Mouse (Mus musculus): ENCODE measurements around the gene Sbsn. TPM values are rescaled to one million over a fixed set of nuclear protein-coding genes. Genes with fewer than 3 reads are reported as not detected.

Gene Sbsn
- 1.2 and 2.8 TPM in 2 replicates for polyA plus RNA-seq (2015; fragmentation: Nextera tagmentation; extraction: Ambion mirVana)

- Histone ChIP-seq H3K36me3 (peaks cover 41% of the 10 kb centered on the region), H3K9me3 (peaks cover 6% of the 10 kb centered on the region; the same call in 1 of the 2 replicates), H3K4me1 (replicated peaks) (no peaks in the 10 kb centered on the region), H3K4me3 (no peak within 1 kb of the TSS), H3K27ac (replicated peaks) (no peak within 1 kb of the TSS), H3K9ac (no peak within 1 kb of the TSS), H3K4me2 (no peak within 1 kb of the TSS), H3K27me3 (no peaks in the 10 kb centered on the region)
- no peak for ATAC-seq (ENCODE audit: low read depth)
- 62% methylated on average over 5 of the region's 5 CpGs for WGBS
Measured at GRCm38 (mm10) chr7:30751086-30751669, at the start of gene Sbsn. Gene Sbsn (plus strand): TSS chr7:30751471.

GRCm38 (mm10) chr7:30706214-30706882, 44.9 kb upstream of the Sbsn start:
- H3K36me3 ChIP-seq, result no peaks in the 10 kb centered on the region
- no peak for ATAC-seq (ENCODE audit: low read depth)
- no peaks in the 10 kb centered on the region; the same call in 1 of the 2 replicates for H3K27me3 ChIP-seq
- WGBS, result 84% methylated on average over 7 of the region's 8 CpGs
- no peak overlapping the region for H3K4me3 ChIP-seq
- no peak overlapping the region for H3K9ac ChIP-seq
- H3K4me2 ChIP-seq, result no peak overlapping the region
- H3K4me1 ChIP-seq (replicated peaks), result no peaks in the 10 kb centered on the region
- H3K27ac ChIP-seq (replicated peaks), result no peak overlapping the region
- H3K9me3 ChIP-seq, result no peaks in the 10 kb centered on the region

DNA sequence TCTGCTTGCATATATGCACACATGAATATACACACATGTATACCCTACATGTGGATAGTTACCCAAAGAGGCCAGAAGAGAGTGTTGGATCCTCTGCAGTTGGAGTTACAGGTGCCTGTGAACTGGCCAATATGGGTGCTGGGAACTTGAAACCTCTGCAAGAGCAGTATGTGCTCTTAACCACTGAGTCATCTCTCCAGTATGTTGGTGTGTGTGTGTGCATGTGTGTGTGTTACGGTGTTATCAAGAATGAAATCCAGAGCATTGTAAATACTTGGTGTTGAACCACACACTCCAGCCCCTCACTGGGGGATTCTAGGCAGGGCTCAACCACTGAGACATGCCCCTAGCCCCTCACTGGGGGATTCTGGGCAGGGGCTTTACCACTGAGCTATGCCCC, 43.8 kb upstream of the Sbsn start:
- H3K27ac ChIP-seq (replicated peaks), result no peak overlapping the region
- WGBS, result 94% methylated on average over 1 of the region's 1 CpGs
- H3K4me3 ChIP-seq, result no peak overlapping the region

DNA sequence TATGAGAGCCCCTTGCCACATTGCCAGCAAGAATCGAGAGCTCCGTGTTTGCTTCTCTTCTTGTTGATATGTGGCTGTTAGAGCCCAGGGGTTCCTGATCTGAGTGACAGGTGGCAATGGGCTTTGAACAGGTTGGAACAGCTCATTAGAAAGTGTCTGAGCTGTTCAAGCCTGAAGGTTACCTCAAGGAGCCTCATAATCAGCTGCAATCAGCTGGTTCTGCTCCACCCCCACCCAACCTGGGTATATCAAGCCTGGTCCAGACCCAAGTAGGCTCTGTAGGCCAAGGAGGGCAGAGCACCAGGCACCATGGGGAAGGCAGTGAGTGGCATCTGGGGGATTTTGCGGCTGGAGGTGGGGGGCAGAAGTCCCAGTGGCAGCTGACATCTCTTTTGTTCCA, 39.3 kb upstream of the Sbsn start, which contains the start of gene Atp4a:
Atp4a (plus strand) TSS at position 268 of the 400 bp plus-strand sequence.
- Histone ChIP-seq H3K27me3 (peaks cover 34% of the 10 kb centered on the region), H3K27ac (replicated peaks) (no peak within 1 kb of the TSS), H3K4me3 (no peak within 1 kb of the TSS), H3K9ac (no peak within 1 kb of the TSS), H3K36me3 (no peaks in the 10 kb centered on the region), H3K4me1 (replicated peaks) (peaks cover 2% of the 10 kb centered on the region; the same call in 1 of the 2 replicates), H3K4me2 (no peak within 1 kb of the TSS), H3K9me3 (no peaks in the 10 kb centered on the region)
- no peak for ATAC-seq (ENCODE audit: low read depth)
- 77% methylated on average over 3 of the region's 3 CpGs for WGBS

More for the DNA sequence above, 43.8 kb upstream of the Sbsn start:
- Histone ChIP-seq H3K36me3 (no peaks in the 10 kb centered on the region), H3K4me2 (no peak overlapping the region), H3K27me3 (no peaks in the 10 kb centered on the region; the same call in 1 of the 2 replicates), H3K9ac (no peak overlapping the region), H3K4me1 (replicated peaks) (no peaks in the 10 kb centered on the region), H3K9me3 (no peaks in the 10 kb centered on the region)
- no peak for ATAC-seq (ENCODE audit: low read depth)

DNA sequence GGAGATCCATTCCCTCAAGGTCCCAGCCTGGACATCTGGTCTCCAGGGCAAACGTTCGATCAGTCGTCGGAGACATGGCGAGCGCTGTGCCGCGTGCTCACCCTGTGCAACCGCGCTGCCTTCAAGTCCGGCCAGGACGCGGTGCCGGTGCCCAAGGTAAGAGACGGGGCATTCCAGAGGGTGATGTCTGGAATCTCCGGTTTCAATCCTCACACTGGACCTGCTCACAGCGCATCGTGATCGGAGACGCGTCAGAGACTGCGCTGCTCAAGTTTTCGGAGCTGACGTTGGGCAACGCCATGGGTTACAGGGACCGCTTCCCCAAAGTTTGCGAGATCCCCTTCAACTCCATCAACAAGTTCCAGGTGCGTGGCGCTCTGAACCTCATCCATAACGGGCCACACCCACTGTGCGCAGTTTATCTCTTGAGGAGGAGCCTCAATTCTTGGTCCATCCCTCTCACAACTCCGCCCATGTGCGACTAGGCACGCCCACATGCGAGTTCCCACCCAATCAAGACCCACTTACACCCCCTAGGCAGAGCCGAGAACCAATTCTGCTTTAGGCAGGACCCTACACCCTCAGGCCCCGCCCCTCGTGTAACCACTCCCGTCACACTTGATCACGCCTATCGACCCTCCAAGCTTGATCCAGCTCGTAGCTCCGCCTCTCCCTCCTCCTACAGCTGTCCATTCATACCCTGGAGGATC, 34.1 kb upstream of the Sbsn start:
- 0 out of 2 replicates have a peak overlapping the region, but pooled peaks have one; percentile 38 for H3K9ac ChIP-seq

GRCm38 (mm10) chr7:30717716-30718046, 33.6 kb upstream of the Sbsn start:
- 0 out of 2 replicates have a peak overlapping the region, but pooled peaks have one; percentile 38 for H3K9ac ChIP-seq
- H3K4me2 ChIP-seq, result peak overlapping the region; percentile 57
- H3K9me3 ChIP-seq, result no peaks in the 10 kb centered on the region
- peaks cover 51% of the 10 kb centered on the region for H3K27me3 ChIP-seq
- 10% methylated on average over 14 of the region's 14 CpGs for WGBS
- no peaks in the 10 kb centered on the region for H3K36me3 ChIP-seq
- no peak; the same call in 1 of the 2 replicates for ATAC-seq (ENCODE audit: low read depth)
- H3K27ac ChIP-seq (replicated peaks), result no peak overlapping the region
- H3K4me3 ChIP-seq, result peak overlapping the region; percentile 33
- H3K4me1 ChIP-seq (replicated peaks), result peaks cover 11% of the 10 kb centered on the region

More for the DNA sequence above, 34.1 kb upstream of the Sbsn start:
- H3K27me3 ChIP-seq, result peaks cover 51% of the 10 kb centered on the region
- H3K4me1 ChIP-seq (replicated peaks), result peaks cover 11% of the 10 kb centered on the region
- peak overlapping the region; percentile 33 for H3K4me3 ChIP-seq
- H3K27ac ChIP-seq (replicated peaks), result no peak overlapping the region
- ATAC-seq (ENCODE audit: low read depth), result peak; percentile 92
- H3K9me3 ChIP-seq, result no peaks in the 10 kb centered on the region
- peak overlapping the region; percentile 57 for H3K4me2 ChIP-seq
- 3% methylated on average over 43 of the region's 43 CpGs for WGBS
- H3K36me3 ChIP-seq, result no peaks in the 10 kb centered on the region

- Histone ChIP-seq H3K27ac (replicated peaks) (no peak overlapping the region), H3K9ac (no peak overlapping the region), H3K4me2 (no peak overlapping the region), H3K9me3 (no peaks in the 10 kb centered on the region), H3K4me1 (replicated peaks) (peaks cover 11% of the 10 kb centered on the region), H3K36me3 (no peaks in the 10 kb centered on the region), H3K27me3 (peaks cover 39% of the 10 kb centered on the region), H3K4me3 (no peak overlapping the region)
- ATAC-seq (ENCODE audit: low read depth), result no peak
- WGBS, result 96% methylated on average over 5 of the region's 5 CpGs
Measured at GRCm38 (mm10) chr7:30719669-30720068, 31.6 kb upstream of the Sbsn start.

GRCm38 (mm10) chr7:30721286-30721685, 30.0 kb upstream of the Sbsn start:
- H3K9me3 ChIP-seq, result no peaks in the 10 kb centered on the region
- H3K27ac ChIP-seq (replicated peaks), result 0 out of 2 replicates have a peak overlapping the region, but pooled peaks have one; percentile 3
- H3K27me3 ChIP-seq, result peaks cover 23% of the 10 kb centered on the region
- peaks cover 11% of the 10 kb centered on the region for H3K4me1 ChIP-seq (replicated peaks)
- no peak for ATAC-seq (ENCODE audit: low read depth)
- peaks cover 2% of the 10 kb centered on the region; the same call in 1 of the 2 replicates for H3K36me3 ChIP-seq
- no peak overlapping the region for H3K4me2 ChIP-seq
- 40% methylated on average over 7 of the region's 7 CpGs for WGBS
- H3K4me3 ChIP-seq, result no peak overlapping the region
- no peak overlapping the region; the same call in 1 of the 2 replicates for H3K9ac ChIP-seq

GRCm38 (mm10) chr7:30723274-30723953, 27.9 kb upstream of the Sbsn start:
- ATAC-seq (ENCODE audit: low read depth), result no peak
- Histone ChIP-seq H3K27me3 (0 out of 2 replicates have a peak, but pooled peaks cover 3% of the 10 kb centered on the region), H3K36me3 (peaks cover 18% of the 10 kb centered on the region), H3K9ac (no peak overlapping the region), H3K9me3 (no peaks in the 10 kb centered on the region), H3K4me2 (no peak overlapping the region), H3K4me3 (no peak overlapping the region), H3K4me1 (replicated peaks) (peaks cover 10% of the 10 kb centered on the region), H3K27ac (replicated peaks) (no peak overlapping the region)
- WGBS, result 77% methylated on average over 6 of the region's 6 CpGs

- Histone ChIP-seq H3K9me3 (no peaks in the 10 kb centered on the region), H3K27me3 (no peaks in the 10 kb centered on the region), H3K4me1 (replicated peaks) (peaks cover 34% of the 10 kb centered on the region), H3K9ac (peak overlapping the region; percentile 89), H3K27ac (replicated peaks) (no peak overlapping the region), H3K4me3 (peak overlapping the region; percentile 82), H3K4me2 (peak overlapping the region; percentile 86), H3K36me3 (peaks cover 36% of the 10 kb centered on the region)
- 84% methylated on average over 6 of the region's 6 CpGs for WGBS
- no peak for ATAC-seq (ENCODE audit: low read depth)
Measured at GRCm38 (mm10) chr7:30728214-30728613, 23.1 kb upstream of the Sbsn start.

- peak overlapping the region; percentile 82 for H3K4me3 ChIP-seq
- peak overlapping the region; percentile 96 for H3K27ac ChIP-seq (replicated peaks)
- peak overlapping the region; percentile 89 for H3K9ac ChIP-seq
- no peaks in the 10 kb centered on the region for H3K9me3 ChIP-seq
- H3K27me3 ChIP-seq, result no peaks in the 10 kb centered on the region
- H3K4me2 ChIP-seq, result peak overlapping the region; percentile 86
- peak; percentile 46 for ATAC-seq (ENCODE audit: low read depth)
- peaks cover 34% of the 10 kb centered on the region for H3K4me1 ChIP-seq (replicated peaks)
- WGBS, result 8% methylated on average over 26 of the region's 26 CpGs
- H3K36me3 ChIP-seq, result peaks cover 42% of the 10 kb centered on the region
Measured at GRCm38 (mm10) chr7:30728739-30729395, 22.4 kb upstream of the Sbsn start.

Measured in neural tube, embryonic 13.5 days (tissue).